Mouse (Mus musculus): ENCODE measurements around the gene Capzb. TPM values are rescaled to one million over a fixed set of nuclear protein-coding genes. Genes with fewer than 3 reads are reported as not detected.
A peak's percentile ranks its signal among the peaks of the same experiment; 100 is the strongest.

The Capzb gene
- total and polyA plus RNA-seq, 3 experiments = 103 to 354 TPM; not detected in 1

- H3K27me3 ChIP-seq (ENCODE audit: control insufficient read depth in 1 of 2, insufficient read depth in 2 of 2, low read length in 2 of 2) = no peaks in the 10 kb centered on the region
These were observed 137.9 kb downstream of the Capzb start for GRCm38 (mm10) chr4:139330605-139331004.

GRCm38 (mm10) chr4:139334631-139335295 lies 142.1 kb downstream of the Capzb start:
- no peak for DNase-seq (ENCODE audit: low read depth, low spot score)
- Histone ChIP-seq H3K27me3 (ENCODE audit: control insufficient read depth in 1 of 2, insufficient read depth in 2 of 2, low read length in 2 of 2) (no peaks in the 10 kb centered on the region), H3K36me3 (ENCODE audit: control insufficient read depth in 1 of 2, insufficient read depth in 2 of 2, low read length in 2 of 2) (peaks cover 0 to 10% of the 10 kb centered on the region in 2 experiments; a peak in 2 of 4 replicates), H3K9ac (ENCODE audit: control insufficient read depth, low read depth, low read length, poor library complexity, severe bottlenecking) (peak overlapping the region; percentile 60), H3K4me3 (ENCODE audit: control insufficient read depth in 1 of 2, insufficient read depth in 1 of 2, low read depth in 2 of 2, low read length in 2 of 2) (no peak overlapping the region; a peak in 1 of 4 replicates), H3K79me2 (ENCODE audit: control insufficient read depth, insufficient read depth, low read length, poor library complexity) (no peaks in the 10 kb centered on the region), H3K4me1 (ENCODE audit: control insufficient read depth in 1 of 2, insufficient read depth in 2 of 2, low read length in 2 of 2) (peaks cover 0 to 16% of the 10 kb centered on the region in 2 experiments; a peak in 3 of 4 replicates), H3K27ac (ENCODE audit: control insufficient read depth, low read depth, low read length) (peak overlapping the region; percentile 98), H3K9me3 (replicated peaks; ENCODE audit: insufficient read depth, low read length) (no peaks in the 10 kb centered on the region)
- no peak for TF ChIP-seq CTCF (IDR thresholded peaks at IDR 0.05 in 2 of 3, conservative IDR thresholded peaks at IDR 0.05 in 1 of 3; ENCODE audit: control insufficient read depth in 1 of 3, insufficient read depth in 1 of 3, low read depth in 2 of 3, low read length in 3 of 3, poor library complexity in 1 of 3, severe bottlenecking in 1 of 3)
- TF ChIP-seq TCF12 (IDR thresholded peaks at IDR 0.05; ENCODE audit: low read depth, low read length) = no peak
- no peak for TF ChIP-seq TBP (IDR thresholded peaks at IDR 0.05; ENCODE audit: low read depth, low read length)
- no peak for TF ChIP-seq RAD21 (IDR thresholded peaks at IDR 0.05; ENCODE audit: low read depth, low read length)
- no peak for TF ChIP-seq ZKSCAN1 (IDR thresholded peaks at IDR 0.05; ENCODE audit: low read depth, low read length)

More at GRCm38 (mm10) chr4:139330605-139331004, 137.9 kb downstream of the Capzb start:
- Histone ChIP-seq H3K4me3 (ENCODE audit: control insufficient read depth in 1 of 2, insufficient read depth in 1 of 2, low read depth in 2 of 2, low read length in 2 of 2) (peak overlapping the region; percentile 19 to 20; a peak in 3 of 4 replicates), H3K79me2 (ENCODE audit: control insufficient read depth, insufficient read depth, low read length, poor library complexity) (no peaks in the 10 kb centered on the region), H3K36me3 (ENCODE audit: control insufficient read depth in 1 of 2, insufficient read depth in 2 of 2, low read length in 2 of 2) (peaks cover 0 to 10% of the 10 kb centered on the region in 2 experiments; a peak in 2 of 4 replicates), H3K4me1 (ENCODE audit: control insufficient read depth in 1 of 2, insufficient read depth in 2 of 2, low read length in 2 of 2) (peaks cover 0 to 15% of the 10 kb centered on the region in 2 experiments; a peak in 3 of 4 replicates), H3K9ac (ENCODE audit: control insufficient read depth, low read depth, low read length, poor library complexity, severe bottlenecking) (peak overlapping the region; percentile 40), H3K9me3 (replicated peaks; ENCODE audit: insufficient read depth, low read length) (no peaks in the 10 kb centered on the region), H3K27ac (ENCODE audit: control insufficient read depth, low read depth, low read length) (peak overlapping the region; percentile 69)
- peak; percentile 79 for DNase-seq (ENCODE audit: low read depth, low spot score)
- TF ChIP-seq MYB (IDR thresholded peaks at IDR 0.05; ENCODE audit: low read depth, low read length) (no peak), TAL1 (IDR thresholded peaks at IDR 0.05; ENCODE audit: low read length) (no peak), SMC3 (IDR thresholded peaks at IDR 0.05; ENCODE audit: low read depth, low read length) (peak; percentile 45), GATA1 (IDR thresholded peaks at IDR 0.05; ENCODE audit: low read depth, low read length) (no peak), POLR2A (IDR thresholded peaks at IDR 0.05; ENCODE audit: control insufficient read depth in 1 of 2, insufficient read depth in 1 of 2, low read depth in 1 of 2, low read length in 2 of 2, poor library complexity in 1 of 2) (0 out of 4 replicates have a peak, but pooled peaks of 1 of the 2 experiments have one; percentile 22), ELF1 (IDR thresholded peaks at IDR 0.05; ENCODE audit: low read depth, low read length) (0 out of 2 replicates have a peak, but pooled peaks have one; percentile 31), CTCF (IDR thresholded peaks at IDR 0.05 in 2 of 3, conservative IDR thresholded peaks at IDR 0.05 in 1 of 3; ENCODE audit: control insufficient read depth in 1 of 3, insufficient read depth in 1 of 3, low read depth in 2 of 3, low read length in 3 of 3, poor library complexity in 1 of 3, severe bottlenecking in 1 of 3) (peak; percentile 8 to 55 (median 38); a peak in 3 of 6 replicates), CHD1 (IDR thresholded peaks at IDR 0.05; ENCODE audit: low read depth, low read length) (no peak), MAX (IDR thresholded peaks at IDR 0.05; ENCODE audit: low read length) (no peak), CHD2 (IDR thresholded peaks at IDR 0.05; ENCODE audit: low read length) (no peak), RAD21 (IDR thresholded peaks at IDR 0.05; ENCODE audit: low read depth, low read length) (peak; percentile 43), EP300 (IDR thresholded peaks at IDR 0.05; ENCODE audit: low read depth in 1 of 2, low read length in 2 of 2) (no peak), KAT2A (conservative IDR thresholded peaks at IDR 0.05; ENCODE audit: low read depth, low read length) (no peak), ZC3H11A (IDR thresholded peaks at IDR 0.05; ENCODE audit: low read depth, low read length) (0 out of 2 replicates have a peak, but pooled peaks have one; percentile 13)
